Mouse (Mus musculus): ENCODE measurements around the gene Gm8720. TPM values are rescaled to one million over a fixed set of nuclear protein-coding genes. Genes with fewer than 3 reads are reported as not detected.
"Not testable (repeated sequence)": the region's sequence is repeated elsewhere in the genome, so short reads cannot be mapped to it uniquely, and the experiment has no call there.

The Gm8720 gene
- not detected in 2 replicates for polyA plus RNA-seq (2014; fragmentation: Nextera tagmentation; extraction: Ambion mirVana)

DNA sequence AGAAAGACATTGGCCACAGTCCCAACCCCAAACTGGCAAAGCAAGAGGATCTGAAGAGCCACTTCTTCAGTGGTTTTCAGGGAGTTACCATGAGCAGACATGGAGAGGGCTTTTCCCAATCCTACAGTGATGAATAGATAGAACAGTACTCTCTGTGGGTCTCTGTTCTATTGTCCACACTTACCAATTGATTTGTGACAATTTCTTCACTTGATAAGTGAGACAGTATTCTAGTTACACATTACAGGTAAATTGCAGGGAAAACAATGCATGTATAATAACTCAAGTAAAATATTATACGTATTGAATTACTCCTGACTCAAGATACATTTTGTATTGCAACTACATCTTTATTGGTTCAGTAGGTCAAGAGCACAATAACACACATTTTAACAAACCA lies at the start of gene Gm8720:
Gene Gm8720, minus strand, starts transcription at position 101 of the 400 bp plus-strand sequence.
- not testable (repeated sequence) for H3K36me3 ChIP-seq (ENCODE audit: control insufficient read depth, insufficient read depth, low read length); H3K9me3 ChIP-seq (ENCODE audit: control insufficient read depth, low read depth, low read length); ATAC-seq (ENCODE audit: insufficient number of reproducible peaks, insufficient read depth, low FRiP score, low read depth); H3K9ac ChIP-seq (replicated peaks; ENCODE audit: low read depth, low read length); H3K4me1 ChIP-seq (ENCODE audit: control insufficient read depth, insufficient read depth, low read length); H3K27ac ChIP-seq (ENCODE audit: low read length); H3K4me3 ChIP-seq (ENCODE audit: low read depth, low read length); H3K4me2 ChIP-seq (replicated peaks; ENCODE audit: low read depth, low read length); H3K27me3 ChIP-seq (ENCODE audit: control insufficient read depth, insufficient read depth, low read length)
- no CpG with 5 or more reads among the region's 1 CpGs for WGBS

GRCm38 (mm10) chr7:23055240-23055639 lies 12.0 kb downstream of the Gm8720 start, which contains the start of gene Vmn1r163:
Gene Vmn1r163, plus strand, starts transcription at chr7:23055540.
- H3K27me3 ChIP-seq (ENCODE audit: control insufficient read depth, insufficient read depth, low read length); H3K36me3 ChIP-seq (ENCODE audit: control insufficient read depth, insufficient read depth, low read length); H3K27ac ChIP-seq (ENCODE audit: low read length); ATAC-seq (ENCODE audit: insufficient number of reproducible peaks, insufficient read depth, low FRiP score, low read depth); H3K4me2 ChIP-seq (replicated peaks; ENCODE audit: low read depth, low read length); H3K9ac ChIP-seq (replicated peaks; ENCODE audit: low read depth, low read length); H3K4me1 ChIP-seq (ENCODE audit: control insufficient read depth, insufficient read depth, low read length); H3K4me3 ChIP-seq (ENCODE audit: low read depth, low read length); H3K9me3 ChIP-seq (ENCODE audit: control insufficient read depth, low read depth, low read length): not testable (repeated sequence)
- WGBS = no CpG with 5 or more reads among the region's 1 CpGs

DNA sequence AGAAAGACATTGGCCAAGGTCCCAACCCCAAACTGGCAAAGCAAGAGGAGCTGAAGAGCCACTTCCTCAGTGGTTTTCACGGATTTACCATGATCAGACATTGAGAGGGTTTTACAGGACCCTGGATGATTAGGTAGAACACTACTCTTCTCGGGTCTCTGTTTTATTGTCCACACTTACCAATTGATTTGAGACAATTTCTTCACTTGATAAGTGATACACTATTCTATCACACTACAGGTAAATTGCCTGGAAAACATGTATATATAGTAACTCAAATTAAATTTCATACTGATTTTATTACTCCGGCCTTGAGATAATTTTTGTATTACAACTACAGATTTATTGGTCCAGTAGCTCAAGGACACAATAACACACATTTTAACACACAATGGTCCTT lies 47.4 kb downstream of the Gm8720 start, which contains the start of gene Gm4216:
Gene Gm4216, minus strand, starts transcription at position 101 of the 400 bp plus-strand sequence.
- H3K9ac ChIP-seq (replicated peaks; ENCODE audit: low read depth, low read length); H3K4me3 ChIP-seq (ENCODE audit: low read depth, low read length); H3K36me3 ChIP-seq (ENCODE audit: control insufficient read depth, insufficient read depth, low read length); ATAC-seq (ENCODE audit: insufficient number of reproducible peaks, insufficient read depth, low FRiP score, low read depth); H3K27me3 ChIP-seq (ENCODE audit: control insufficient read depth, insufficient read depth, low read length); H3K4me1 ChIP-seq (ENCODE audit: control insufficient read depth, insufficient read depth, low read length); H3K4me2 ChIP-seq (replicated peaks; ENCODE audit: low read depth, low read length); H3K27ac ChIP-seq (ENCODE audit: low read length); H3K9me3 ChIP-seq (ENCODE audit: control insufficient read depth, low read depth, low read length): not testable (repeated sequence)
- no CpG with 5 or more reads among the region's 3 CpGs for WGBS

Other genes with a start within 250 kb of the Gm8720 start
- gene Vmn1r159, start 223.9 kb downstream of the Gm8720 start, polyA plus RNA-seq (2014; fragmentation: Nextera tagmentation; extraction: Ambion mirVana) = not detected in 2 replicates
- gene Vmn1r160, start 196.2 kb downstream of the Gm8720 start, polyA plus RNA-seq (2014; fragmentation: Nextera tagmentation; extraction: Ambion mirVana) = not detected in 2 replicates
- gene Gm4214, start 82.8 kb downstream of the Gm8720 start, polyA plus RNA-seq (2014; fragmentation: Nextera tagmentation; extraction: Ambion mirVana) = not detected in 2 replicates
- not detected in 2 replicates for gene Gm4216, start 47.5 kb downstream of the Gm8720 start, polyA plus RNA-seq (2014; fragmentation: Nextera tagmentation; extraction: Ambion mirVana)
- not detected in 2 replicates for gene Vmn1r163, start 11.9 kb downstream of the Gm8720 start, polyA plus RNA-seq (2014; fragmentation: Nextera tagmentation; extraction: Ambion mirVana)
- not detected in 2 replicates for gene Gm10662, start 77.0 kb upstream of the Gm8720 start, polyA plus RNA-seq (2014; fragmentation: Nextera tagmentation; extraction: Ambion mirVana)
- gene Vmn1r165, start 149.9 kb upstream of the Gm8720 start, polyA plus RNA-seq (2014; fragmentation: Nextera tagmentation; extraction: Ambion mirVana) = not detected in 2 replicates
- gene Vmn1r166, start 184.2 kb upstream of the Gm8720 start, polyA plus RNA-seq (2014; fragmentation: Nextera tagmentation; extraction: Ambion mirVana) = not detected in 2 replicates
- not detected in 2 replicates for gene Gm6902, start 211.4 kb upstream of the Gm8720 start, polyA plus RNA-seq (2014; fragmentation: Nextera tagmentation; extraction: Ambion mirVana)
- gene Nlrp4e, start 233.7 kb upstream of the Gm8720 start, polyA plus RNA-seq (2014; fragmentation: Nextera tagmentation; extraction: Ambion mirVana) = not detected in 2 replicates

All from stomach, embryonic 14.5 days (tissue).